Mouse (Mus musculus): ENCODE data around the gene Cmtm8. TPM values are rescaled to one million over a fixed set of nuclear protein-coding genes. Genes with fewer than 3 reads are reported as not detected.

The Cmtm8 gene
- total RNA-seq, 1 experiment: 1.8 TPM

DNA sequence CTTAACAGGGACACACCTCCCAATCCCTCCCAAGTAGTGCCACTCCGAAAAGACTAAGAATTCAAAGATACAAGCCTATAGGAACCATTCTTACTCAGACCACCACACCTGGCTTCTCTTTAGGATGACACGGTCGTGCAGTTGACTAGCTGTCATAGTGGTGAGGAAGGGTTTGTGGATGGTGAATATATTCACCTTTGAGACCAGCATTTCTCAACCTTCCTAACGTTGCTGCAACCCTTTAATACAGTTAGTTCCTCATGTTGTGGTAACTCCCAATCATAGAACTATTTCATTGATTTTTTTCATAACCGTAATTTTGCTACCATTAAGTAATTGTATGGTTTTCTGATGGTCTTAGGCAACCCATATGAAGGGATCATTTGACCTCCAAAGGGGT is 56.8 kb downstream of the Cmtm8 start:
- no peaks in the 10 kb centered on the region for H3K9me3 ChIP-seq (ENCODE audit: control insufficient read depth, insufficient read depth, low read depth, low read length)
- H3K9ac ChIP-seq (ENCODE audit: insufficient read depth, low read depth, low read length, poor library complexity, severe bottlenecking): no peak overlapping the region
- no peaks in the 10 kb centered on the region for H3K36me3 ChIP-seq (ENCODE audit: control insufficient read depth, insufficient read depth, low read length, poor library complexity, severe bottlenecking)
- no peak for DNase-seq (ENCODE audit: low read depth, low spot score)
- H3K4me3 ChIP-seq (ENCODE audit: insufficient read depth in 1 of 2, low read depth in 1 of 2, low read length in 2 of 2, poor library complexity in 1 of 2, severe bottlenecking in 1 of 2): no peak overlapping the region
- TF ChIP-seq HCFC1 (IDR thresholded peaks at IDR 0.05; ENCODE audit: borderline replicate concordance, insufficient read depth, low read length): no peak
- no peak for TF ChIP-seq MAFK (IDR thresholded peaks at IDR 0.05; ENCODE audit: insufficient read depth, low read depth, low read length)
- no peak for TF ChIP-seq ZC3H11A (IDR thresholded peaks at IDR 0.05; ENCODE audit: borderline replicate concordance, low read depth, low read length)
- no peak for TF ChIP-seq CHD2 (IDR thresholded peaks at IDR 0.05; ENCODE audit: low read depth, low read length)
- no peak for TF ChIP-seq ZNF384 (IDR thresholded peaks at IDR 0.05; ENCODE audit: low read depth, low read length)
- no peak overlapping the region for H3K27ac ChIP-seq (ENCODE audit: insufficient read depth, low read depth, low read length, poor library complexity, severe bottlenecking)
- H3K4me1 ChIP-seq (ENCODE audit: control insufficient read depth in 2 of 2, insufficient read depth in 2 of 2, low read length in 2 of 2, poor library complexity in 1 of 2): peaks cover 2 to 14% of the 10 kb centered on the region in 2 experiments; a peak in 2 of 4 replicates
- in situ Hi-C loops (cut with MboI; ENCODE audit: low sequenced_read_pairs in 2 of 2, unreplicated experiment in 2 of 2): no loop called here

GRCm38 (mm10) chr9:114785432-114786125 is 58.4 kb downstream of the Cmtm8 start:
- H3K4me1 ChIP-seq (ENCODE audit: control insufficient read depth in 2 of 2, insufficient read depth in 2 of 2, low read length in 2 of 2, poor library complexity in 1 of 2): peaks cover 2 to 8% of the 10 kb centered on the region in 2 experiments; a peak in 2 of 4 replicates
- in situ Hi-C loops (cut with MboI; ENCODE audit: low sequenced_read_pairs in 2 of 2, unreplicated experiment in 2 of 2): no loop called here
- no peak for TF ChIP-seq MAFK (IDR thresholded peaks at IDR 0.05; ENCODE audit: insufficient read depth, low read depth, low read length)
- peak; percentile 29; the same call in 1 of the 2 replicates for TF ChIP-seq CHD2 (IDR thresholded peaks at IDR 0.05; ENCODE audit: low read depth, low read length)
- H3K9ac ChIP-seq (ENCODE audit: insufficient read depth, low read depth, low read length, poor library complexity, severe bottlenecking): peak overlapping the region; percentile 46; the same call in 1 of the 2 replicates
- H3K36me3 ChIP-seq (ENCODE audit: control insufficient read depth, insufficient read depth, low read length, poor library complexity, severe bottlenecking): no peaks in the 10 kb centered on the region
- H3K9me3 ChIP-seq (ENCODE audit: control insufficient read depth, insufficient read depth, low read depth, low read length): no peaks in the 10 kb centered on the region
- peak; percentile 60 for DNase-seq (ENCODE audit: low read depth, low spot score)
- peak overlapping the region; percentile 56 for H3K27ac ChIP-seq (ENCODE audit: insufficient read depth, low read depth, low read length, poor library complexity, severe bottlenecking)
- peak overlapping the region in 1 of 2 experiments; percentile 44; a peak in 3 of 4 replicates for H3K4me3 ChIP-seq (ENCODE audit: insufficient read depth in 1 of 2, low read depth in 1 of 2, low read length in 2 of 2, poor library complexity in 1 of 2, severe bottlenecking in 1 of 2)

DNA sequence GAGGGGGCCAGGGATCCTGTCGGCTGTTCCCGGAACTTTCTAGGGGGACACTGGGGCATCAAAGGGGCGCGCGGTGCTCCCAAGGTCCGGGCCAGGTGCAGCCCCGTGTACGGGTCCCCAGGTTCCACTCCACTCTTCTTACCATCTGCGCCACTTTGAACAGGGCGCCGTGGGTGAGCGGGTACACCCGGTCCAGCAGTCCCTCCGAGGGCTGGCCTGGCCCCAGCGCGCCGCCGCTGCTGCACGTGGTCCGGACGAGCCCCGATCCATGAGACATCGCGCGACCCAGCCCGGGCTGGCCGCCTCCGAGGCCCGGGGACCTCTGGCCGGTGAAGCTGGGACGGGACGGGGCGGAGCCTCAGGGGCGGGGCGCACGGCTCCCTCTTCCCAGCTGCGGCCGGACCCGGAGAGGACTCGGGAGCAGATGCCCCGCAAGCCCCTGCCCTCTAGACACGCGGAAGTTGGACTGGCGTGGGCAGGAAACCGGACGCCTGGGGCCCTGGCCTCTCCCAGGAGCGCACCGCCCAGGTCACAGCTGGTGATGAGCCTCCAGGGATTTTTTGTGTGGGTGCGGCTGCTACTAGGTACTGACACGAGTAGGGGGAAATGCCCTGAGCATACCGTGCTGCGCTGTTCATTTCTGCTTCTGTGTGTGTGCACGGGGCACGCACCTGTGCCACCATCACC is 62.3 kb downstream of the Cmtm8 start, which contains the start of gene Cmtm7:
Cmtm7 (minus strand) TSS at position 331 of the 687 bp plus-strand sequence.
- TF ChIP-seq MAFK (IDR thresholded peaks at IDR 0.05; ENCODE audit: insufficient read depth, low read depth, low read length): no peak
- TF ChIP-seq CHD2 (IDR thresholded peaks at IDR 0.05; ENCODE audit: low read depth, low read length): no peak
- no peak for TF ChIP-seq ZNF384 (IDR thresholded peaks at IDR 0.05; ENCODE audit: low read depth, low read length)
- no peak for TF ChIP-seq ZC3H11A (IDR thresholded peaks at IDR 0.05; ENCODE audit: borderline replicate concordance, low read depth, low read length)
- TF ChIP-seq HCFC1 (IDR thresholded peaks at IDR 0.05; ENCODE audit: borderline replicate concordance, insufficient read depth, low read length): no peak
- peak; percentile 49 for DNase-seq (ENCODE audit: low read depth, low spot score)
- in situ Hi-C loops (cut with MboI; ENCODE audit: low sequenced_read_pairs in 2 of 2, unreplicated experiment in 2 of 2): no loop called here

DNA sequence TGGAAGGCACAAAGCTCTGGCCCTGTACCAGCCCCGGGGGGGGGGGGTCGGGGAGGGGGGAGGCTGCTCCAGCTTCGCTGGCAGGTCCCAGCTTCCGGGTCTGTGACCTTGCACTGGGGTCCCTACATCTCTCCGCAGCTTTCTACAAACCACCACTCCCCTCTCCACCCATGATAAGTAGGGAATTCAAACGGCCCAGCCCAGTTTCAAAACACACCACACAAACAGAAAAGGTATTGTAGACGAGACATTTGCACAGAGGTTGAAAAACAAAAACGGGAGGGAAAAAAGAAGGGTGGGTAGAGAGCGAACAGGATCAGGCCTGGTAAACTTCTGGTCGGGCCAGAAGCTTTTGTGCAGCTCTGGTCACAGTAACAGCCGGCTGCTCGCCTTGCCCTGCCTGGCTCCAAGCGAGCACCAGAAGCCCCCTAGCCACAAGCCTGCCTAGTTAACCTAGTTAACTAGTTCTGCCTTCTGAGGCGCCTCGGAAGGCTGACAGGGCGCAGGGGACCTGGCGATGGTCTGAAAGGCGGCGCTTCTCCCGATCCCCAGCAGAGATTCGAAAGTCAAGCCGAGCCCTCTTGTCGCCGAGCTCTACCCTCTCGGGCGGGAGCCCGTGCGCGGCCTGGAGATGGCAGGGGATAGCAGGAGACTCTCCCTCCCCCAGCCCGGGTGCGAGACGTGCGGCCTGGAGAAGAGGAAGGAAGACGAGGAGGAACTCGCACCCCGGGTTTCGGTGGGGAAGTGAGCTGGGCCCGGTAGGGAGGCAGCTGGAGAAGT is 63.0 kb downstream of the Cmtm8 start:
- in situ Hi-C loops (cut with MboI; ENCODE audit: low sequenced_read_pairs in 2 of 2, unreplicated experiment in 2 of 2): no loop called here
- peak; percentile 40 for DNase-seq (ENCODE audit: low read depth, low spot score)
- peaks cover 2% of the 10 kb centered on the region; the same call in 1 of the 2 replicates for H3K36me3 ChIP-seq (ENCODE audit: control insufficient read depth, insufficient read depth, low read length, poor library complexity, severe bottlenecking)
- no peaks in the 10 kb centered on the region for H3K9me3 ChIP-seq (ENCODE audit: control insufficient read depth, insufficient read depth, low read depth, low read length)
- H3K4me3 ChIP-seq (ENCODE audit: insufficient read depth in 1 of 2, low read depth in 1 of 2, low read length in 2 of 2, poor library complexity in 1 of 2, severe bottlenecking in 1 of 2): peak overlapping the region; percentile 53 to 89
- peak overlapping the region; percentile 70 for H3K27ac ChIP-seq (ENCODE audit: insufficient read depth, low read depth, low read length, poor library complexity, severe bottlenecking)
- H3K4me1 ChIP-seq (ENCODE audit: control insufficient read depth in 2 of 2, insufficient read depth in 2 of 2, low read length in 2 of 2, poor library complexity in 1 of 2): peaks cover 4 to 18% of the 10 kb centered on the region in 2 experiments; a peak in 2 of 4 replicates
- peak overlapping the region; percentile 84 for H3K9ac ChIP-seq (ENCODE audit: insufficient read depth, low read depth, low read length, poor library complexity, severe bottlenecking)
- no peak for TF ChIP-seq ZC3H11A (IDR thresholded peaks at IDR 0.05; ENCODE audit: borderline replicate concordance, low read depth, low read length)
- TF ChIP-seq HCFC1 (IDR thresholded peaks at IDR 0.05; ENCODE audit: borderline replicate concordance, insufficient read depth, low read length): no peak

More for the DNA sequence above, 62.3 kb downstream of the Cmtm8 start, which contains the start of gene Cmtm7:
- Histone ChIP-seq H3K27ac (ENCODE audit: insufficient read depth, low read depth, low read length, poor library complexity, severe bottlenecking) (peak within 1 kb of the TSS; percentile 70), H3K9ac (ENCODE audit: insufficient read depth, low read depth, low read length, poor library complexity, severe bottlenecking) (peak within 1 kb of the TSS; percentile 84), H3K4me3 (ENCODE audit: insufficient read depth in 1 of 2, low read depth in 1 of 2, low read length in 2 of 2, poor library complexity in 1 of 2, severe bottlenecking in 1 of 2) (peak within 1 kb of the TSS; percentile 53 to 89), H3K36me3 (ENCODE audit: control insufficient read depth, insufficient read depth, low read length, poor library complexity, severe bottlenecking) (peaks cover 2% of the 10 kb centered on the region; the same call in 1 of the 2 replicates), H3K4me1 (ENCODE audit: control insufficient read depth in 2 of 2, insufficient read depth in 2 of 2, low read length in 2 of 2, poor library complexity in 1 of 2) (peaks cover 4 to 15% of the 10 kb centered on the region in 2 experiments; a peak in 2 of 4 replicates), H3K9me3 (ENCODE audit: control insufficient read depth, insufficient read depth, low read depth, low read length) (no peaks in the 10 kb centered on the region)

Data from ES-E14 (cell line).